Comparison of ENCODE assay signal across 9 mouse cellular contexts in the genomic region with DNA sequence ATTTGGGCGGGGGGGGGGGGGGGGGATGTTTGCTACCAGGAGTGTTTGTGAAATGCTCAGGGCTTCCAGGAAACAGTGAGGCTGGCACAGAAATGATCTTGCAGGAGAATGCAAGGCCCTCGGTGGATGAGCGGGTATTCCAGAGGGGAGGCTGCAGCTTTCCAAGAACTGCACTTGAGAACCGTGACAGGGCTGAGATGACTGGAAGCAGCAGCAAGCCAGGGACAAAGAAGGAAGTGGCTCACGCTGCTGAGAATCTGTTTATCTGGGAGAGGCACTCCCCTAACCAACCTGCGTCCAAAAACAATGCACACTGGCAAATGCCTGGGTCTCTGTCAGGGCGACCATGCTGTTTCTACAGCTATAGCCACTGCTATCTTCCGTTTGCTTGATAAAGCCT.
DNase-seq lines count a peak whose midpoint lies in the region; ATAC-seq and TF ChIP-seq lines count a peak whose summit lies in the region.
"Had no signal": no experiment of that assay in that cellular context is flagged by ENCODE, and none has a peak within 500 bp of the region (broad histone marks: within the 10 kb centered on the region; RNA-seq: fewer than 3 reads in every experiment).

No protein-coding gene starts in this region.

- peak overlapping the region; percentile 81 for H3K27ac ChIP-seq in hindbrain, embryonic 10.5 days
- no peak overlapping the region for H3K27ac ChIP-seq in hindbrain, embryonic 11.5 days (ENCODE audit: low read depth, low read length)
- H3K27ac ChIP-seq in bone marrow, adult 2 months (ENCODE audit: control insufficient read depth, insufficient read depth, low read depth, low read length, poor library complexity) = peak overlapping the region; percentile 13; the same call in 1 of the 2 replicates
- peak overlapping the region; percentile 33; the same call in 1 of the 2 replicates for H3K27ac ChIP-seq in embryonic fibroblast, embryonic 13.5 days (ENCODE audit: insufficient read depth, low read length)
- H3K27ac ChIP-seq in liver, embryonic 15.5 days (replicated peaks) = peak overlapping the region; percentile 57

- ATAC-seq in hindbrain, embryonic 11.5 days (ENCODE audit: low FRiP score) = no peak
- ATAC-seq in liver, embryonic 15.5 days (ENCODE audit: insufficient read depth) = no peak

- H3K4me1 ChIP-seq in hindbrain, embryonic 10.5 days (replicated peaks) = peaks cover 54% of the 10 kb centered on the region
- H3K4me1 ChIP-seq in hindbrain, embryonic 11.5 days (replicated peaks; ENCODE audit: control insufficient read depth, insufficient read depth, low read length) = no peaks in the 10 kb centered on the region
- peaks cover 11% of the 10 kb centered on the region for H3K4me1 ChIP-seq in bone marrow, adult 2 months (ENCODE audit: control insufficient read depth, insufficient read depth, low read length)
- H3K4me1 ChIP-seq in embryonic fibroblast, embryonic 13.5 days (ENCODE audit: control insufficient read depth, insufficient read depth, low read length) = peaks cover 12% of the 10 kb centered on the region; the same call in 1 of the 2 replicates
- peaks cover 54% of the 10 kb centered on the region for H3K4me1 ChIP-seq in liver, embryonic 15.5 days (replicated peaks)

- no peak for TF ChIP-seq CTCF in bone marrow, adult 2 months (IDR thresholded peaks at IDR 0.05; ENCODE audit: control insufficient read depth, insufficient read depth, low read length)
- no peak for TF ChIP-seq CTCF in embryonic fibroblast, embryonic 13.5 days (IDR thresholded peaks at IDR 0.05; ENCODE audit: borderline replicate concordance, insufficient read depth, low read length)

- peaks cover 15% of the 10 kb centered on the region; the same call in 1 of the 2 replicates for H3K27me3 ChIP-seq in hindbrain, embryonic 10.5 days (ENCODE audit: insufficient read depth, poor library complexity, severe bottlenecking)
- peaks cover 2% of the 10 kb centered on the region; the same call in 1 of the 2 replicates for H3K27me3 ChIP-seq in hindbrain, embryonic 11.5 days (ENCODE audit: control insufficient read depth, insufficient read depth, low read length)
- H3K27me3 ChIP-seq in liver, embryonic 15.5 days = no peaks in the 10 kb centered on the region

- no peaks in the 10 kb centered on the region for H3K9me3 ChIP-seq in hindbrain, embryonic 10.5 days
- H3K9me3 ChIP-seq in hindbrain, embryonic 11.5 days (ENCODE audit: control insufficient read depth, low read length) = no peaks in the 10 kb centered on the region
- no peaks in the 10 kb centered on the region for H3K9me3 ChIP-seq in liver, embryonic 15.5 days (replicated peaks)

- no peak overlapping the region for H3K9ac ChIP-seq in hindbrain, embryonic 11.5 days (ENCODE audit: low read depth, low read length)
- no peak overlapping the region for H3K9ac ChIP-seq in liver, embryonic 15.5 days

- 24% methylated on average over 8 of the region's 8 CpGs for WGBS in hindbrain, embryonic 10.5 days
- WGBS in hindbrain, embryonic 11.5 days = 31% methylated on average over 7 of the region's 8 CpGs
- 22% methylated on average over 8 of the region's 8 CpGs for WGBS in bone marrow, adult 2 months
- WGBS in liver, embryonic 15.5 days (ENCODE audit: insufficient replicate concordance) = 16% methylated on average over 8 of the region's 8 CpGs

- TF ChIP-seq POLR2A in bone marrow, adult 2 months (IDR thresholded peaks at IDR 0.05; ENCODE audit: borderline replicate concordance, control insufficient read depth, low read depth, low read length) = no peak
- TF ChIP-seq POLR2A in embryonic fibroblast, embryonic 13.5 days (IDR thresholded peaks at IDR 0.05; ENCODE audit: low read depth, low read length) = no peak

- no peak overlapping the region for H3K4me2 ChIP-seq in hindbrain, embryonic 11.5 days (replicated peaks; ENCODE audit: low read depth, low read length)
- peak overlapping the region; percentile 33; the same call in 1 of the 2 replicates for H3K4me2 ChIP-seq in liver, embryonic 15.5 days

- H3K36me3 ChIP-seq in hindbrain, embryonic 10.5 days = no peaks in the 10 kb centered on the region
- no peaks in the 10 kb centered on the region for H3K36me3 ChIP-seq in hindbrain, embryonic 11.5 days (ENCODE audit: control insufficient read depth, insufficient read depth, low read length)
- no peaks in the 10 kb centered on the region for H3K36me3 ChIP-seq in liver, embryonic 15.5 days (replicated peaks)

- no peak for DNase-seq in hindbrain, embryonic 10.5 days (ENCODE audit: low spot score)
- DNase-seq in hindbrain, embryonic 11.5 days (ENCODE audit: low spot score) = no peak
- DNase-seq in testis, postnatal 10 days (ENCODE audit: low spot score) = no peak
- no peak for DNase-seq in urinary bladder, postnatal 25 days (ENCODE audit: low spot score)
- no peak for DNase-seq in right cerebral cortex, postnatal 36 days (ENCODE audit: low spot score in 2 of 2)
- DNase-seq: cerebellum, adult 18-20 months had no signal

- no peak overlapping the region for H3K4me3 ChIP-seq in hindbrain, embryonic 10.5 days
- H3K4me3 ChIP-seq in hindbrain, embryonic 11.5 days (ENCODE audit: low read depth, low read length) = no peak overlapping the region
- no peak overlapping the region for H3K4me3 ChIP-seq in bone marrow, adult 2 months (replicated peaks; ENCODE audit: control insufficient read depth, low read depth, low read length)
- H3K4me3 ChIP-seq in embryonic fibroblast, embryonic 13.5 days (ENCODE audit: insufficient read depth, low read length) = no peak overlapping the region
- H3K4me3 ChIP-seq in liver, embryonic 15.5 days (replicated peaks) = no peak overlapping the region
